Mouse (Mus musculus) 3134 (cell line): ENCODE results near the gene Syngr2.
"Not testable (repeated sequence)": the region's sequence is repeated elsewhere in the genome, so short reads cannot be mapped to it uniquely, and the experiment has no call there.

Experiments
- DNase-seq: peaks from one replicate; pipeline ENCODE4 v3.0.0-alpha.2; 2011; ENCODE audit warnings: low spot score; ENCODE audit not compliant: insufficient read length; ENCODE audit errors: extremely low read depth

Gene Syngr2

GRCm38 (mm10) chr11:117829671-117830215 is 20.3 kb downstream of the Syngr2 start:
- DNase-seq, result no peak

- no peak for DNase-seq
Measured at GRCm38 (mm10) chr11:117830401-117830800, 20.9 kb downstream of the Syngr2 start.

- DNase-seq, result peak; percentile 92
Measured at GRCm38 (mm10) chr11:117832086-117832969, 22.9 kb downstream of the Syngr2 start.

DNA sequence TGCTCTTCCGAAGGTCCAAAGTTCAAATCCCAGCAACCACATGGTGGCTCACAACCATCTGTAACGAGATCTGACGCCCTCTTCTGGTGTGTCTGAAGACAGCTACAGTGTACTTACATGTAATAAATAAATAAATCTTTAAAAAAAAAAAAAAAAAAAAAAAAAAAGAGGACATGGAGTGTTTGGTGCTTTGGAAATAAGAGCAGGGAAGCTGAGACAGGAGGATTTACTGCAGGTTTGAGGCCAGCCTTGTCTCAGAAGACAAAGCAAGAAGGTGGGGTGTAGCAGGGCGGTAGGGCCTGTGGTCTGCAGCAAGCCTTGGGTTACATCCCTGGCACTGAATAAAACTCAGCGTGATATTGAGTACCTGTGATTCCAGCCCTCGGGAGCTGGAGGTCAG is 24.0 kb downstream of the Syngr2 start:
- not testable (repeated sequence) for DNase-seq

GRCm38 (mm10) chr11:117834086-117834485 is 24.6 kb downstream of the Syngr2 start:
- DNase-seq, result no peak

GRCm38 (mm10) chr11:117836306-117836705 is 26.8 kb downstream of the Syngr2 start:
- DNase-seq, result no peak

- no peak for DNase-seq
Measured at GRCm38 (mm10) chr11:117838572-117838971, 29.1 kb downstream of the Syngr2 start.

- DNase-seq, result no peak
Measured at GRCm38 (mm10) chr11:117839021-117839420, 29.6 kb downstream of the Syngr2 start.

DNA sequence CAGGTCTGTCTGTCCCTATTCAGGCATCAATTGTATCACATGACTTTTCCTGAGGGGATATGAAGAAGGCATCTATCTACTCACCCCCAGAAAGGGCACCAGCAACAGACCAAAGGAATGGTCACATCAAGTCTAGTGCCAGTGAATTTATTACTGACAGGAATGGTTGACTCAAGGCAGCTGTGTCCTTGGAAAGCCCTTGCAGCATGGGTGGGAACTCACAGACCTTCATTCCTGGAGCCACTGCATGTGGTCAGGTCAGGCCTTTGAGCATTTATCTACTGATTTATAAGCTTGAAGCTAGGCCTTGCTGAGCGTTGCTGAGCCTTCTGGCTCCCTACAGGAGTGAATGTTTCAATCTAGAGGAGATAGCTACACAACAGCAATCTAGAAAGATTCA is 31.4 kb downstream of the Syngr2 start:
- no peak for DNase-seq

- DNase-seq, result peak; percentile 50
Measured at GRCm38 (mm10) chr11:117843434-117843833, 34.0 kb downstream of the Syngr2 start.

- DNase-seq, result no peak
Measured at GRCm38 (mm10) chr11:117844997-117845396, 35.5 kb downstream of the Syngr2 start.

DNA sequence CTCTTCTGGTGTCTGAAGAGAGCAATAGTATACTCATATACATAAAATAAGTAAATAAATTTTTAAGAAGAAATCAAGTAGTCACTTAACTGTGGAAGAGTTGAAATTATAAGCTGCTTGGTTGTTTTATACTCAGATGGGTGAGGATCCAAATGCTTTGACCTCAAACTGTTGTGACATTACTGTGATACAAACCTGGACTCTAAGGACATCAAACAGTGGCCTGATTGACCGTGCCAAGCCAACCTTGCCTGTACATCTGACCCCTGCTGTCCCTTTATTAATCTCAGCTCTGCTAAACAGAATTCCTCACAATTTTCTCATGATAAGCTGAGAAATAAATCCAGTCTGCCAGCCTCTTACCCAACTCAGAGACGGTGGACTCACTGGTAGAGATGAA is 36.2 kb downstream of the Syngr2 start:
- DNase-seq, result no peak

- no peak for DNase-seq
Measured at GRCm38 (mm10) chr11:117846640-117847039, 37.2 kb downstream of the Syngr2 start.

DNA sequence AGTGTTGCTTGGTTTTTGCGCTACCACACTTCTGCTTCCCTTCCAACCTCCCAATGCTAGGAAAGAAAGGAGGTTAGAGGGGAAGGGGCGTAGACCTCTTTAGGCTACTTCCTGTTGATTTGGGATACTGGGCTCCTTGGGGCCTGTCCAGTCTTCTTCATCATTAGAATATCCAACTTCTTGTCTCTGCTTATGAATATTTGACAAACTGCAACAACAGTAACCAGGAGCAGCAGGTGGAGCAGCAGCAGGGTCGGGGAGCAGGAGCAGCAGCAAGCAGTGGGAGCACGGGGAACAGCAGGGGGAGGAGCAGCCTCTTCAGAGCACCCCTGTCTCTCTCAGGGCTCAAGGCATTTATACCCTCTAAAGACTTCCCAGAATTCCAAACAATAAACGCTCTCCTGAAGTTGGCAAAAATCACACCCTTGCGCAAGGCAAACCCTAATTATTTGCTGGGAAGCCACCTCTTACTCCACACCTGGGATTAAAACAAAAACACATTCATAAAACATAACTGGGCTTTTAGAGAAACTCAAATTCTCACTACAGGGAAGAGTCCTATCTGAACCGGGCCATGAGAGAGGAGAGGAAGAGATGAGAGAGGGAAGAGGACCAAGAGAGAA is 38.2 kb downstream of the Syngr2 start:
- peak; percentile 42 for DNase-seq

GRCm38 (mm10) chr11:117848271-117848984 is 39.0 kb downstream of the Syngr2 start:
- DNase-seq, result no peak

- peak; percentile 99 for DNase-seq
Measured at GRCm38 (mm10) chr11:117848985-117849671, 39.7 kb downstream of the Syngr2 start, which contains the start of gene Birc5. Gene Birc5 (plus strand): TSS chr11:117849251.

DNA sequence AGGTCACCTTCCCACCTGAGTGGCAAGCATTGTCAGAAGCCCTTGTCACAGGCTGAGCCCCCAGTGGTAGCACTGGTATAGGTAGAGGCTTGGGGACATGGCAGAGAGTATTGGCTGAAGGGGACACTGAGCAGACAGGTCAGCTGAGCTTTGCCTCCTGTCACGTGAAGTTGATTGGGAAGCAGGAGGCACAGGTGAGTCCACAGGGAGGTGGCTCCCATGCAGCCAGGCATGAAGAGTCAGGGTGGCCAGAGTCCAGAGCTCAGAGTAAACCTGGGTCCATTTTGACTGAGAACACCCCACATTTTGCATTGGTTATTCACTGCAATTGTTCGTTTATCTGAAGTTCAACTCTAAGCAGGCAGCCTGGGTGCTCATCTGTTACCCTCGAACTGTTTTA is 43.4 kb downstream of the Syngr2 start:
- DNase-seq, result no peak

DNA sequence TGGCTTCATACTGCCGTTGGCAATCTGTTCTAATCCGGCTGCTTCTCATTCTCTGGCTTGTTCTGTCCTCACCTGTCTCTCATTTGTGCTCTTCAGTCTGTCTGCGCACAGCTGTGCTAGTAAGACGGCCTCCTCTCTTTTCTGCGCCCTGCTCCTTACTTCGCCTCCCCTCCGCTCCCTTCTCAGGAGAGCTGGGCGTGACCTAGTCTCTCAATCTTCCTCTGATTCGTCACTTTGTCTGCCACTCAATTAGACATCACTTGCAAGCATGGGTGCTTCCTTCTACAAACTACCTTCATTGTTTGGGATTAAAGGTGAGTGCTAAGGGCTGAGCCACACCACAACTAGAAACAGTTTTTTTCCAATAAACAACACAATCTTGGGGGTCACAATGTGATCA is 44.8 kb downstream of the Syngr2 start:
- no peak for DNase-seq

DNA sequence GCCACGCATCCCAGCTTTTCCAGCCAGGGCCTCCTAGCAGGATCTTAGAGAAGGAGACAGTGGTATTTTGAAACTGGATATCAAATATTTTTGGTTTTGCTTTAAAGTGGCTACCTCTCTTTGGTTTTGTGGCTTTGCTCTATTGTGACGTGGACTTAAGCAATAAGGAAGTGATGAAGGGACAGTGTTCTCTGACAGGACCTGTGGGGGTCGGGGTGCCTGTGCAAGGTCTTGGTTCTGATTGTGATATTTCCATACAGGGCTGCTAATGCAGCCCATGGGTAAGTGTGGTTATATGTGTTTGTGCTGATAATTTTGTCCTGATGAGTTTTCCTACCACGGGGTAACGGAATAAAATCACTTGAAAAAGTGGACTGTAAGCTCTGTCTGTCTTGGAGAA is 45.9 kb downstream of the Syngr2 start:
- DNase-seq, result no peak

DNA sequence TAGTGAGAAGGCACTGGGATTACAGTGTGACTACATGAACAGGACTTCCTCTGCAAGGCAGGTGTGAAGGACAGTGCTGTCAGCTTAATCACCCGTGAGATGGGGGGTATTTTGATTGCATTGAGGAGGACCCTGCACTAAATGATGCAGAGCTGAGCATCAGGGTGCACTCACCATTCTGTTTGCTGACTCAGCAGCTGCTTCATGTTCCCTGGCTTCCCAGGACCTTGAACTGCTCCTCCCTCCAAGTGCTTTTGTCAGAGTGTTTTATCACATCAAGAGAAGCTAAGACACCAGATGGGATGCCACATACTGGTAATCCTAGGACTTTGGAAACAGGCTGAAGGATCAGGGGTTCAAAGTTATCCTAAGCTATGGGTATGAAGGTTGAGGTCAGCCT is 46.5 kb downstream of the Syngr2 start:
- DNase-seq, result no peak
